Mouse (Mus musculus): ENCODE results near the gene Tyw1.

Tyw1 gene

DNA sequence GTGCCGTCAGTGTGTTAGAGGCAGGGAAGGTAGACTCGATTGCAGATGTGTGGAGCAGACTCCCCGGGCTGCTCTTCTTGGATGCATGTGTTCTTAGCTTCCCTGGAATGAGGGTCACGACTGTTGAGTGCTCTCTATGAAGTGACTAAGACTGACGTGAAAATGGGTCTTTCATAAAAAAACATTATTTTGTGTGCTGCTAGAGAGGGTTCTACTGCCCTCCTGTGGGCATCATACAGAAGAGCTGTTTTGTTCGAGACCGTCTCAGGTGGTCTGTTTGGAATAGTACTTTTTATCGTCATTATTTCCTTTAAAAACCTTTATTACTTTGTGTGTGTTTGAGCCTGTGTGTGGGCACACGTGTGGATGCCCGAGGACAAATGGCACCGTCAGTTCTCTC, 8.0 kb downstream of the Tyw1 start:
- no peak for DNase-seq (ENCODE audit: inconsistent age in 2 of 2, low spot score in 1 of 2)

DNA sequence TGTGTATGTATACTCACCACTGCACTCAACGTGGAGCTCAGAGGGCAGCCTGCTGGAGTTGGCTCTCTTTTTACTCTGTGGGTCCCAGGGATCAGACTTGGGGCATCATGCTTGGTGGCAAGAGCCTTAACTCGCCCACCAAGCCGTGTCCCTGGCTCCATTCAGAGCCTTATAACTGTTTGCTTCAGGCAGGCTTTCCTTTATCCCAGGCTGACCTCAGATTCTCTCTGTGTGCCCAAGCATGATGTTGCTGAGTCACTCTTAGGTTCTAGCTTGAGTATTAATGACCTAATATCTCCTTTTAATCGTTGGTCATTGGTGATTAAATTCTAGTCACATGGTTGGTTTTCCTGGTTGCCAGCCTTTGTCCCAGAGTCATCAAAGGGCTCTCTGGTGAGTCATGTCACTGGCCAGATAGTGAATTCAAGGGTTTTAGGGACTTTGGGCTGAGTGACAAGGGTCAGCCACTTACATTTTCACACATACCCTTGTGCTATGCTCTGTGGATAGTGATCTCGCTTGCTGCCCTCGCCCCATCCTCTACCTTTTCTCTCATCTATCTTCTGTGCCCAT, 9.1 kb downstream of the Tyw1 start:
- peak; percentile 65 to 84 for DNase-seq (ENCODE audit: inconsistent age in 2 of 2, low spot score in 1 of 2)

DNA sequence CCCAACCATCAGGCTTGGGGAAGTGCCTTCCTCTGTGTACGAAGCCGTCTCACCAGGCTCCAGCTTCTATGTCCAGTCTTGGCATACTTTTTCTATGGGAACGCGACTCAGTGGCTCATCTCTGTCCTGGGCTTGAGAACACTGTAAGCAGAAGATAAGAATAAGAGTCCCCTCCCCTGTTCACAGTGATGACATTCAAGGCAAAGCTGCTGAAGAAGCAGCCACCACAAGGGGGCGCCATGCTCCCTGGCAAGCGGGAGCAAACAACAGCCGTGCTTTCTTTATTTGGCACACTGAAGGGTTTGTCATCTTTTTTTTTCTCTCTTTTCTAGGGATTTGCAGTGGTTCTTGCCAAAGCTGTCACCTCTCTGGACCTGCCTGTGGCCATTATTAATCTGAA, 11.2 kb downstream of the Tyw1 start:
- peak; percentile 50 to 79 for DNase-seq (ENCODE audit: inconsistent age in 2 of 2, low spot score in 1 of 2)

DNA sequence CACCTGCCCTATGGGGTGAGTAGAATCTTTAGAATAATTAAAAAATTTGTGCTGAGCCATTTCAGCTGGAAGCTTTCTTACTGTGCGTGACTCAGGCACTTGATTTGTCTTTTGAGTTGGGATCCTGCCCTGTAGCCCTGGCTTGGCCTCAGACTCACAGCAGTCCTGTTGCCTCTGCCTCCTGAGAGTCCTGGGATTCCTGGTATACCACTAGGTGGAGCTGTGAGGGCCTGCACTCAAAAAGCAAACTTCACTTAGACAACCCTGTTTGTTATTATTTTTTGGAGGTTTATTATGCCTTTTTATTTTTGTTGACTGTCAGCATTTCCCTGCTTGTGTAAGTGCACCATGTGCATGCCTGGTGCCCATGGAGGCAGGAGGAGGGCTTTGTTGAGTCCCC, 11.9 kb downstream of the Tyw1 start:
- peak; percentile 52 to 81 for DNase-seq (ENCODE audit: inconsistent age in 2 of 2, low spot score in 1 of 2)

DNA sequence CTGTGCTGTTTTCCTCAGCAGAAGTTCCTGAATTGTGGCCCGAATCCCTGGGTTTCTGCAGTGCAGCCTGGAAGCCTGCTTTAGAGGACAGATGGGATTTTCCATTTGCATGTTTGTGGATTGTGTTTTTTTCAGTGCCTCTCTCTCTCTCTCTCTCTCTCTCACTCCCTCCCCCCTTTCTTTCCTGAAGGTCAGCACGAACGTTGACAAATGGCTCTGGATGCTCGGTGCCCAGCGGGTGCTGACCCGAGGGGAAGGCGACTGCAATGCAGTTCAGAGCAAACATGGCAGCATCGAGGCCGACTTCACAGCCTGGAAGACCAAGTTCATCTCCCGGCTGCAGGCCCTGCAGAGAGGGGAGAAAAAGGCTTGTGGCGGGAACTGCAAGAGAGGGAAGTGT, 13.6 kb downstream of the Tyw1 start:
- peak; percentile 77 to 87 for DNase-seq (ENCODE audit: inconsistent age in 2 of 2, low spot score in 1 of 2)

DNA sequence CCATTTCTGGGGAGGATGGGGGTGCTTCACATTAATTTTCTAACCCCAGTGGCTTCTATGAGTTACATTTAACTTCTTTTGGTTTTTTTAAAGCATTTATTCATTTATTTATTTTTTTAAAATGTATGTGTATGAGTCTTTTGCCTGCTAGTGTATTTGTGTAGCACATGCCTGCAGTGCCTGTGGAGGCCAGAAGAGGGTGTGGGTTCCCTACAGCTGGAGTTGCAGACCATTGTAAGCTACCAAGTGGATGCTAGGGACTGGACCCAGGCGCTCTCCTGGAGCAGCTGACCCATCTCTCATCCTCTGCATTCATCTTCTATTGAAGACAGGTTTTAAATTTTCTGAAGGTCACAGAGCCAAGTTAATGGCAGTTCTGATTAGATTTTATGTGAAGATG, 16.9 kb downstream of the Tyw1 start:
- DNase-seq (ENCODE audit: inconsistent age in 2 of 2, low spot score in 1 of 2) = peak in 1 of 2 experiments; percentile 61

DNA sequence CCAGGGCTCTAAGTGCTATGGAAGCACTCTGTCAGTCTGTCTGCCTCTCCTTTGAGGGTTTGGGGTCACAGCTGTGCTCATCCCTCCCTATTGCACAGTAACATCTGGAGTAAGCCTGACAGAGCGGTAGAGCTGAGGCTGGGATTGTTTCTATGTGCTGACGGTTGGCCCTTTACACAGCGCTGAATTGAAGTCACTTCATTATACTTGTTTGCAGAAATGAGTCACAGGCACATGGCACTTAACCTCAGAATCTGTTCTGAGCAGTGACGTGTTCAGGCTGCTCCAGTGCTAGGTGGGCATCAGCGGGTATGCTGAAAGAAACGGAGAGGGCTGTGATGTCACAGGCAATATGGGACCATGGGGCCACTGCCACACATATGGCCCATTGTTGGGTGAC, 17.6 kb downstream of the Tyw1 start:
- DNase-seq (ENCODE audit: inconsistent age in 2 of 2, low spot score in 1 of 2) = peak; percentile 32 to 62

DNA sequence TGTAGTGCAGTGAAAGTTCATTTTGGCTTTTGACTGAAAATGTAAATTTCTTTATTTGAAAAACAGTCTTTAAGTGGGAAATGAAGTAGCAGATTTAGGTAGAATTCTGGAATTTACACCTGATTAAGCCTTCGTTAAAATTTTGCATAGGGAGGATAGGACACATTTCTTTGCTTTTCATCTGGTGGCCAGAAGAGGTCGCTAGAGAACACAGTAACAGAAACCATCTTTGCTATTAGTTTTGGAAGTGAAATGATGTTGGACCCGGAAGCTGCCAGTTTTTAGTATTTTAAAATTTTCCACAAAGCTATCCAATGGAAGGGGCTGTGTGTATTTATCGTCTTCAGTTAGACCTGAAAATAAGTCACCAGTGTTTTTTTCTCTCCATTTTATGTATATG, 20.1 kb downstream of the Tyw1 start:
- peak in 1 of 2 experiments; percentile 80 for DNase-seq (ENCODE audit: inconsistent age in 2 of 2, low spot score in 1 of 2)

DNA sequence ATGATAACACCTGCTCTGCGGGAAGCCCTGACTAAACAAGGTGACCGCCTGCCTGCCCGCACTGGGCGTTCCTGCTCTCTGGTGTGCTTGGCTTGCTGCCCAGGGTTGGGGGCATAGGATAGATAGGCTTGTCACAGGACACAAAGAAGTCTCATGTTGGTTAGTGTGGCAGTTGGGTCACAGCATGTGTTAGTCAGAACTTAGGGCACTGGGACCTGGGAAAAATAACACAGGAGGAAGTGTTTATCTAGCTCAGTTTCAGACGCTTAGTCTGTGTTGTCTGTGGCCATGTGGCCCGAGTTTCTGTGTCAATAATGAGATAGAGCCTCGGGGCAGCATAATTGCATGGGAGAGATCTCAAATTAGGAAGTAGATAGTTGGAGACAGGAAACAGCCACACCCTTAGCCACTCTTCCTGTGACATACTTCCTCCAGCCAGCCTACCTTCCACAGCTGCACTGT, 22.6 kb downstream of the Tyw1 start:
- peak in 1 of 2 experiments; percentile 22 for DNase-seq (ENCODE audit: inconsistent age in 2 of 2, low spot score in 1 of 2)

DNA sequence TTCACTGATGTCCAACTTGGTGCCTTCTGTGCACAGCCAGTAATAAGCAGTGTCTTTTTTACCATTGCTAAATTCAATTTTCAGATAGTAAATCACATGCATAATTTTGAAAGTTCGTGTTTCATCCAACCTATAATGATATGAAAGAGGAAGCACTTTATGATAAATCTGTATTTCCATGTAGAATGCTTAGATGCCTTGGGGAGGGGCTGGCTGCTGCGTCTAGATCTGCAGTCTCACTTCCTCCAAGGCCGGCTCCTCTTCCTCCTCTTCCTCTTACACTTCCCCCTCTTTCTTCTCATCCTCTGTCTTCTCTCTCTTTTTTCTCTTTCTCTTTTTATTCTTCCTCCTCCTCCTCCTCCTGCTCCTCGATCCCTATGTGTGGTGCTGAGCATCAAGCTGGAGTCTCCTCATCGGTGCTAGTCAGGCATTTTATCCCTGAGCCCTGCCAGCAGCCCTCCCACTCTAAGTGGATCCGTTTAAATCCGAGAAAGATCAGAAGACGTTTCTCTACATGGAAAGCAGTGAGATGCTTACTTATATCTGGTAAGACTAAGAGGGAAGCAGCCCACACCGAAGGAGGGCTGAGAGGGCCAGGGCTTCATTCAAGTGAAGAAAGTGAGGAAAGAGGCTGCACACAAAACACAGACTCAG, 27.8 kb downstream of the Tyw1 start:
- no peak for DNase-seq (ENCODE audit: inconsistent age in 2 of 2, low spot score in 1 of 2)

DNA sequence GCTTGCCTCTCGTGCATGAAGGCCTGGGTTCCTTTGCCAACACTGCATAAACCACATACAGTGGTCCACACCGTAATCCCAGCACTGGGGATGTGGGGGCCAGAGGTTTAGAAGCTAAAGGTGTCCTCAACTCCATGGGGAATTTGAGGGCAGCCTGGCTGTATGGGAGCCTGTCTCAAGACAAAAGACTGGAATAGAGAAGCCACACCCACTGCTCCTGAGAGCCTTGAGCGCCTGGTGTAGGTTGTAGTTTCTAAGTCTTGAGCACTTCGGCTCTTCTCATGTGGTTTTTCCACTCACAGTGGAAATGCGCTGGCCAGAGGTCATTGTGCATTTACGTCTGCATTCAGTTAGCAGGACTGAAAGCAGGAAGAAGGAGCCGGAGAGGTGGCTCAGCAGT, 32.7 kb downstream of the Tyw1 start:
- no peak for DNase-seq (ENCODE audit: inconsistent age in 2 of 2, low spot score in 1 of 2)

DNA sequence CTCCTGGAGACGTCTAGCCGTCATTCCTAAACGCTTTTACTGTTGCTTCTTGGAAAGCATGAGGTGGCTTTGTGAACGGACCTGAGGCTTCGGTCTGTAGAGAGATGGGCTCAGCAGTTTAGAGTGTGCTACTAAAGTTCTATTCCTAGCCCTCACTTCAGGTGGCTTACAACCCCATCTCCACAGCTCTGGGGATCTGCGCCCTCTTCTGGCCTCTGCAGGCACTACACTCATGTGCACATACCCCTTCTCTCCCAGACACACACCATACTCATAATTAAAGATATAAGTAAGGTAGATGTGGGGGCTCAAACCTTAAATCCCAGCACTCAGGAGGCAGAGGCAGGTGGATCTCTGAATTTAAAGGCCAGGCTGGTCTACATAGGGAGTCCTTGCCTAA, 34.8 kb downstream of the Tyw1 start:
- DNase-seq (ENCODE audit: inconsistent age in 2 of 2, low spot score in 1 of 2) = no peak

DNA sequence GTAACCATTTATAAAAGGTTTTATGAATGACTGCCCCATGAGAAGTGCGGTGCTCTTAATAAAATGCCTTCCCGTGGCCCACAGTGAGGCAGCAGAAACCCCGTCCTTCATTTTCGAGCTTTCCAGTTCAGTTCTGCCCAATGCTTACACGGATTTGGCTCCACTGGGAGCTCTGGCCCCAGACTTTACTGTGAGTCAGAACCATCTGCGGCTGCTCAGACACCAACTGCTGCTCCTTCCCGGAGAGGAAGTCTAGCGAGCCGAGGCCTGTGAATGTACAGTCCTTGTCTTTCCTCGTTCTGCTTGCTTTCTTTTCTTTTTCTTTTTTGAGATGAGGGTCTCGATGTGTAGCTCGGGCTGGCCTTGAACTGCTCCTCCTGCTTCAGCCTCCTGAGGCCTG, 35.4 kb downstream of the Tyw1 start:
- peak in 1 of 2 experiments; percentile 24 for DNase-seq (ENCODE audit: inconsistent age in 2 of 2, low spot score in 1 of 2)

DNA sequence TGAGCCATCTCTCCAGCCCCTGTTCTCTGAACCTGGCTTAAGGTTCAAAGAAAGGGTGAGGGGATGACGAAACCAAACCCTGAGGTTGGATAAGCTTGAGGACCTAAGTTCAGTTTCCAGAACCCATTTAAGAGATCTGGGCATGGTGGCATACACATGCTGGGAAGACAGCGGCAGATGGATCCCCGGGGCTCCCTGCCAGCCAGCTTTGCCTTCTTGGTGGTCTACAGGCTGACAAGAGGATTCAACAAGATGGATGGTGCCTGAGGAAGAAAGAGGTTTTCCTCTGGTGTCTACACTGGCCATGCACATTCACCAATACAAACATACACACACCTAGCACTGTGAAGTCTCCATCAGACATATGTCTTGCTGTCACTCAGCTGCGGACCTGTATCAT, 37.6 kb downstream of the Tyw1 start:
- no peak for DNase-seq (ENCODE audit: inconsistent age in 2 of 2, low spot score in 1 of 2)

DNA sequence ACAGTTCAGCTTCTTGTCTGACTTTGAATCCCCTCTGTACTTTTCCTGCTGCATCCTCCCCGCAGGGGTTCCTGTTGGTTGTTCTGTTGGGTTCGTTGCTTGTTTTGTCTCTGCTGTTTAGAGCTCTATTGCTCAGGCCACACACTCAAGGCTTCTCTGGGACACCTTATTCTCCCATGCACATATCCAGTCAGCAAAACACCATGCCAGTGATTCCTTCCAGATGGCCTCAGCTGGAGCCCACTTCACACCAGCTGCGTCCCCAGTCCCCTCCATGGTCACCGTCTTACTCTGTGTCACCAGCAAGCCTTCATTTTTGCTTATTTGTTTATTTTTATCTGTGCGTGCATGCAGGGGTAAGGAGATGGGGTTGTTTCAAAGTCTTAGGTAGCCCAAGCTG, 38.5 kb downstream of the Tyw1 start:
- DNase-seq (ENCODE audit: inconsistent age in 2 of 2, low spot score in 1 of 2) = no peak

DNA sequence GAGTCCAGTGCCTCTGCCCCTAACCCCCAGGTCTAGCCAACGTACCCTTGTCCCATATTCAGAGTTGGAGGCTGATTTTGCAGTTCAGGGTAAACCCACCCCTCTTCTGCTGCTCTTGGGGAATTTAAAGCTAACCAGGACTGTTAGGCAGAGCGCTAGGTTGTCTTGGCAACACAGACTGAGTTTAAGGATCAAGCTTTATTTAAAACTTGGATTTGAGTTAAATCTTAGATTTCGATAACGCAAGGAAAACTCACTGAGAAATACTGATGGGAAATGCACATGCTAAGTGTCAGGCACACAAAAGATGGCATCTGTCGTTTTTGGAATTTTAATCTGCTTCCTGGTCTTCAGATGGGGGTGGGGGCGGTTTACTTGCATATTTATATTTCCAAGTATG, 39.2 kb downstream of the Tyw1 start:
- no peak for DNase-seq (ENCODE audit: inconsistent age in 2 of 2, low spot score in 1 of 2)

DNA sequence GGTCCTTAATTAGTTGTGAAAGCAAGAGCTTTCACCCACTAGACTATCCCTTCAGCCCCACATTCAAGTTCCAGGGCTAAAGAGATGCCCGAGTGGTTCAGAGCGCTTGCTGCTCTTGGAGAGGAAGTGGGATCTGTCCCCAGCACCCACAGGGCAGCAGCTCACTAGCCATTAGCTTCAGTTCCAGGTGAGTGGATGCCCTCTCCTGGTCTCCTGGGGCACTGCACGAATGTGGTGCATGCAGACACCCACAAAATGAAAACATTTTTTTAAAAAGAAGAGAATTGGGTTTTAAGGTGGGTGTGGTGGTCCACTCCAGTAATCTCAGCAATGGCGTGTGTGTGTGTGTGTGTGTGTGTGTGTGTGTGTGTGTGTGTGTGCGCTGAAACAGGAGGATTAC, 40.7 kb downstream of the Tyw1 start:
- no peak for DNase-seq (ENCODE audit: inconsistent age in 2 of 2, low spot score in 1 of 2)

DNA sequence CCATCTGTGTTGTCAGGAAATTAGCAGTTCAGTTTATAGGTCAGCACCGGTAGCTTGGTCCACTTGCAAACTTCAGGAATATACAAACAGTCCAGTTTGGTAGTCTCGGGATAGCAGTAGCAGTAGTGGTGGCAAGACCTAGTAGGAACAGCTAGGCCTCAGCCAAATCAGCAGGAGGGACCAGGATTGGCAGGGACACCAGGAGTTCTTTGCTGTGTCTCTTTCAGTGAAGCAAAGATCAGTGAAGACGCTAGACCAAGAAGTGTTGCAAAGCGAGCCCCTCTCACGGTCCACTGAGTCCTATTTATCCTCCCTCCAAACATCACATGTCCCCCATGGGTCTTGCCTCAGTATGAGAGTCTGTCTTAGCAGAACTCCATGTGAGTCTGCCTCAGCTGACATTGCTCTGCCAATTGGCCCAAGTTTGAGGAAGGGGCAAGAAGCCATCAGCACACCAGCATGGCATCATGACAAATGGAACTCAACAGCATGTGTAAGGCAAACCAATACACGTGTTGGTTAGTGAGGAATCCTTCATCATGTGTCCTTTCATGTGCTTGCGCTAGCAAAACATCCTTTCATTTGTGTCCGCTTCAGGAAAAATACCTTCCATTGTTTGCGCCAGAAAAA, 43.5 kb downstream of the Tyw1 start:
- DNase-seq (ENCODE audit: inconsistent age in 2 of 2, low spot score in 1 of 2) = no peak

DNA sequence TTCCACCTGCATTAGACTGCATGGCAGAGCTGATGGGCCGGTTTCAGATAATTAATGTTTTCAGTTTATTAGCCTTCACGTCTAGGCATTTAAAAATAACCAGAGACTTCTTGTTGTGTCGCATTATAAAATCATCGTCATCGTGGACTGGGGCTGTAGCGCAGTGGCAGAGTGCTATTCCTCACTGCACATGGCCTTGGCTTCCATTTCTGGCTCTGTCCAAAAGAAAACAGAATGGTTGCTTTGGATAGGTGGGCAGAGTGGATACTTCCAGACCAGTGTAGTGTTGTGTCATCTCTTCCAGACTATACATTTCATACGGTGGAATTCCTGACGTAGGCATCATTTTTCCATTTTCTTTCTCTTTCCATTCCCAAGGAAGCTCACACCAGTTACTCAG, 44.1 kb downstream of the Tyw1 start:
- no peak for DNase-seq (ENCODE audit: inconsistent age in 2 of 2, low spot score in 1 of 2)

DNA sequence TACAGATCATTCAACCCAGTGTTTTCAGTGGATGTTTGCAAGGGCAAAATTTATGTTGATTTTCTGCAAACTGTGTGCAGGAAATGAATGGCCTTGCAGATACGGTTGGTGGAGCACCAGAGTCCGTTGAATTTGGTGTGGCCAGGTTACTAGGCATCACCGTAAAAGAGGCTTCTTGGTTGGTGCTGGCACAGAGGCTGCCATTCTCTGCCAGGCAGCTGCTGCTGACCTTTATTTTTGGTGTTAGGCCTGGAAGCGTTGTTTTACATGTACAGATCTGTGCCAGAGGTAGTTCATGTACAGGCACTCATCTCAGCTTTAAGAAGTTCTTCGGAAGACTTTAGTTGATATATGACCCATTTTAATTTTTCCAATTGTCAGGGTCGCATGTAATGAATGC, 48.2 kb downstream of the Tyw1 start:
- no peak for DNase-seq (ENCODE audit: inconsistent age in 2 of 2, low spot score in 1 of 2)

DNA sequence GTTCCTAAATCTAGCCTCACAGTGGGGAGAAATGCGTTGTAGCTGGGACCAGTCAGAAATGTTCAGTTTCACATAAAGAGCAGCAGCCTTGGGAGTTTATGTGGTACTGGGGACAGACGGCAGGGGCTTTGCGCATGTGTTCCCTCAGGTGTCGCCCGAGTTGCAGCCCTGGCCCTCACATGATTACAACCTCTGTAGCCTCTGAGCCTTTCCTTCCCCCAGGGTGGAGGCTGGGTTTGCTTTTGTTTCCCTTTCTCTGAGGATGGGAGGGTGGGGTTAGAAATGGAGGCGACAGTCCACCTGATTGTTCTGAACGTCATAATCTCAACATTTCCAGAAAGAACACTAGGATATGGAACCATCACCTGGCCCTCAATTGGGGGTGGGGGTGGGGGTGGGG, 52.5 kb downstream of the Tyw1 start:
- DNase-seq (ENCODE audit: inconsistent age in 2 of 2, low spot score in 1 of 2) = no peak

DNA sequence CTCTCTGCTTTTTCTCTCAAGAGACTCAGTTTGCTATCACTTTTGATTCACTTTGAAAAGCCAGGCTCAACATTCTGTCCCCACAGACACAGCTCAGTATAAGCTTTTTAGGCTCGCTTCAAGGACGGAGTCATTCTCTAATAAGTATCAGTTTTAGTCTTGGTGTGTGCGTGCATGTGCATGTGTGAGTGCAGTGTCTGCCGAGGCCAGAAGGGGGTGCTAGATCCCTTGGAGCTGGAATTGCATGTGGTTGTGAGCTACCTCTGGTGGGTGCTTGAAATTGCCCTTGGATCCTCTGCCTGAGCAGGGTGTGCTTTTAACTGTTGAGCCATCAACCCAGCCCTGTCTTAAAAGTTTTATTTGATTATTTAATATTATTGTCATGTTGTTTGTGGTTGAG, 54.7 kb downstream of the Tyw1 start:
- no peak for DNase-seq (ENCODE audit: inconsistent age in 2 of 2, low spot score in 1 of 2)

DNA sequence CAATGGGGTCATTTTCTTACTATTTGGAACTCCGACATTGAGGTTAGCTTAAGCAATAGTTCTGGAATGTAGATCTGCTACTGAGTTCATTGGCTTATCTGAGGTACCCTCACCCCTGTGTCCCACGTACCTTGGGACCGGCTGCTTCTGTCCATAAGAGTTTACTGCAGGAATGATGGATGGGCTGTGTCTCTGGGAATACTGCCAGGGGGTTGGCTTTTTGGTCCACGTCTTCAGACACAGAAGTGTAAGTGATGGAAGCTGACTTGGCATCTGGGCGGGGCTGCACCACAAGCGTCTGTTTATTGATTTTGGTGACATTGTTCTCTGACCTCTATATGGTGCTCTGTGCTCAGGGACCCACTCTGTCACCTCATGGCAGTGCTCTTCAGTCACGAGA, 55.4 kb downstream of the Tyw1 start:
- DNase-seq (ENCODE audit: inconsistent age in 2 of 2, low spot score in 1 of 2) = peak; percentile 64 to 79
